Mouse (Mus musculus): ENCODE data around the gene Ush1c.

DNA sequence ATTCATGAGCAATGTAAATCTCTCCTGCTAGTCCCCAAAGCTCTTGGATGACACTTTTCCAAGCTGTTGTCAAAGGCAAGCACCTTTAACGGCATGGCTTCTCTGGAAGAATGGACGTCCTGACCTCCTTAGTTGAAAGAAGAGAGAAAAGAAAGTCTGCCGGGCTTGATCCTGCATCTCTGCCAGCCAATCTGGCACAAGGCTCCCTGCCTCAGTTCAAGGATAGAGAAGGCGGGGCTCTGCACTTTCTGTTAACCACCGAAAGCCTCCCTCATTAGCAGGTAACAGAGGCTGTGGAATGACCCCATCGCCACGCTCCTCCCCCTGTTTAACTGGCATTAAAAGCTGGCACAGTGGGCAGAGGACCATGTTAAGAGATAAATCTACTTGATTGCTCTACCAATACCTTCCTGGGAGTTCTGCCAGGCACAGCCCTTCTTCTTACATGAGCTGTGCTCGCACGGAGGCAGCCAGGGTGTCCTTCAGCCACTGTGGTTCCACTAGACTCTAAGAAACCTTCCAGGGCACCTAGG lies 85.4 kb downstream of the Ush1c start:
- no peak for TF ChIP-seq CTCF (IDR thresholded peaks at IDR 0.05; ENCODE audit: low read depth)
- TF ChIP-seq EP300 (IDR thresholded peaks at IDR 0.05; ENCODE audit: low read depth) = no peak

All from heart, postnatal 0 days (tissue).